Mouse (Mus musculus) liver, embryonic 14.5 days (tissue): ENCODE measurements around the gene Tmem132d. TPM values are rescaled to one million over a fixed set of nuclear protein-coding genes. Genes with fewer than 3 reads are reported as not detected.

Experiments used
- ATAC-seq: fragments of 200-750 bp; cut with Nextera tagmentation; 2 replicates; pipeline ENCODE4 v1.8.0; 2017; ENCODE audit warnings: moderate number of reproducible peaks, mild to moderate bottlenecking, moderate library complexity; ENCODE audit not compliant: insufficient read depth
- DNase-seq, 3 experiments: peaks; one replicate each; pipeline ENCODE4 v3.0.0-alpha.2; 2012 to 2013; ENCODE audit warnings: low read depth in 3 of 3, low spot score in 3 of 3
- H3K27ac ChIP-seq: fragments of 300-500 bp; sonication (generic); 2 replicates; pipeline ENCODE4 v1.5.1; 2014; ENCODE audit warnings: moderate library complexity, mild to moderate bottlenecking, control low read depth, inconsistent platforms
- H3K27me3 ChIP-seq: fragments of 300-500 bp; sonication (generic); 2 replicates; pipeline ENCODE4 v1.6.1; 2014; ENCODE audit warnings: mild to moderate bottlenecking, low read length, moderate library complexity; ENCODE audit not compliant: control insufficient read depth, insufficient read depth
- H3K36me3 ChIP-seq: fragments of 300-500 bp; sonication (generic); replicated peaks from 2 replicates; pipeline ENCODE4 v1.6.1; 2014; ENCODE audit warnings: low read depth; ENCODE audit not compliant: control insufficient read depth, insufficient read depth
- H3K4me1 ChIP-seq, 2 experiments: fragments of 200-500 bp in 1 of 2; fragments of 300-500 bp in 1 of 2; sonication (generic) in 1 of 2; replicated peaks; 2 replicates each; pipeline ENCODE4 v1.6.1; 2012 to 2014; ENCODE audit warnings: antibody characterized with exemption in 1 of 2, inconsistent platforms in 1 of 2, low read length in 1 of 2; ENCODE audit not compliant: control insufficient read depth in 2 of 2, insufficient read depth in 2 of 2
- H3K4me2 ChIP-seq: fragments of 300-500 bp; sonication (generic); 2 replicates; pipeline ENCODE4 v1.6.1; 2014; ENCODE audit warnings: low read depth, mild to moderate bottlenecking, control low read depth, moderate library complexity
- H3K4me3 ChIP-seq, 2 experiments: fragments of 200-500 bp in 1 of 2; fragments of 300-500 bp in 1 of 2; sonication (generic) in 1 of 2; 2 replicates each; pipeline ENCODE4 v1.5.1; 2012 to 2014; ENCODE audit warnings: low read depth in 2 of 2, low read length in 2 of 2, mild to moderate bottlenecking in 2 of 2, control low read depth in 1 of 2, inconsistent platforms in 1 of 2, moderate library complexity in 1 of 2; ENCODE audit not compliant: insufficient read depth in 1 of 2
- H3K9ac ChIP-seq: fragments of 300-500 bp; sonication (generic); replicated peaks from 2 replicates; pipeline ENCODE4 v1.6.1; 2014; ENCODE audit warnings: mild to moderate bottlenecking, control low read depth, moderate library complexity
- H3K9me3 ChIP-seq: fragments of 300-500 bp; sonication (generic); 2 replicates; pipeline ENCODE4 v1.6.1; 2016; ENCODE audit warnings: low read length, mixed read lengths; ENCODE audit not compliant: control insufficient read depth
- CTCF ChIP-seq: IDR thresholded peaks from 2 replicates; pipeline ENCODE4 v1.5.1; 2016; ENCODE audit warnings: antibody characterized with exemption, low read depth, control low read depth
- EP300 ChIP-seq: IDR thresholded peaks from 2 replicates; pipeline ENCODE4 v1.6.1; 2016; ENCODE audit warnings: antibody characterized with exemption, low read depth
- WGBS: fragments of 180-500 bp; shearing (Covaris S2); extraction: QIAGEN DNeasy Blood & Tissue Kit; methylation state at CpG from one replicate; pipeline ENCODE4 v1.1.7; 2014; ENCODE audit not compliant: insufficient replicate concordance; 5-methylcytosine and 5-hydroxymethylcytosine counted together
- polyA plus RNA-seq, 2 experiments: library from polyadenylated mRNA; depleted of rRNA in 1 of 2; stranded (reverse) in 1 of 2; unstranded in 1 of 2; fragments of >200 nt; fragmentation: Nextera tagmentation in 1 of 2; extraction: Ambion mirVana in 1 of 2; gene quantifications; 2 replicates each; pipeline versions ENCODE4 v1.2.1 to v1.2.3; 2012 to 2014

The Tmem132d gene
- polyA plus RNA-seq, 2 experiments, result under 0.01 TPM; not detected in 1

DNA sequence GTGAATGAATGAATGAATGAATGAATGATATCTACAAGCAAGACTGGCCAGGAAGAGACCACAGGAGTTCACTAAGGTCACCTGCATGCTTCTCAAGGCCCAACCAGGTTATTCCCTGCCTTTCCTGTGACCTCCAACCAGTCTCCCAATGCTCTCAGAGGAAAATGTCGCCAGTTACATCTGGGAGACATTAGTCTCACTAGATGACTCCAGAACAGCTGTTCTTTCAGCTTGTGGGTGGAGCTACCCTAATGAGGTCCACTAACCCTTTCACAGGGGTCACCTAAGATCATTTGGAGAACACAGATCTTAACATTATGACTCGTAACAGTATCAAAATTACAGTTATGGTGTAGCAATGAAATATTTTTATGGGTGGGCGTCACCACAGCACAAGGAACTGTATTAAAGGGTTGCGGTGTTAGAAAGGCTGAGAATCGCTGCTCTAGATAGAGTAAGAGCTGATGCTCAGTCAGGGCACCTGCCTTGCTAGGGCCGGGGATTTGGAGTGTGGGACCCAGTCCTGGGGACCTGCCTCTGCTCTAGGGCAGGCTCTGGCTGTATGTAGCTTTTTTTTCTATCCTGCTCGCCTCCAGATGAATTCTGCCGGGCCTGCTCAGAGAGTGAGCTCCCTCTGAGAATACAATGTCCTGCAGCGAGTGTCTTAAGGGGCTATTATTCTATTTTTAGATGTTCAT lies 196.1 kb downstream of the Tmem132d start:
- 49% methylated on average over 9 of the region's 9 CpGs for WGBS
- Histone ChIP-seq H3K4me2 (no peak overlapping the region), H3K9me3 (no peaks in the 10 kb centered on the region; the same call in 1 of the 2 replicates), H3K4me1 (no peaks in the 10 kb centered on the region), H3K36me3 (no peaks in the 10 kb centered on the region), H3K27me3 (no peaks in the 10 kb centered on the region), H3K9ac (no peak overlapping the region), H3K4me3 (no peak overlapping the region), H3K27ac (no peak overlapping the region)
- no peak for ATAC-seq
- TF ChIP-seq CTCF (no peak), EP300 (no peak)
- DNase-seq, result no peak

DNA sequence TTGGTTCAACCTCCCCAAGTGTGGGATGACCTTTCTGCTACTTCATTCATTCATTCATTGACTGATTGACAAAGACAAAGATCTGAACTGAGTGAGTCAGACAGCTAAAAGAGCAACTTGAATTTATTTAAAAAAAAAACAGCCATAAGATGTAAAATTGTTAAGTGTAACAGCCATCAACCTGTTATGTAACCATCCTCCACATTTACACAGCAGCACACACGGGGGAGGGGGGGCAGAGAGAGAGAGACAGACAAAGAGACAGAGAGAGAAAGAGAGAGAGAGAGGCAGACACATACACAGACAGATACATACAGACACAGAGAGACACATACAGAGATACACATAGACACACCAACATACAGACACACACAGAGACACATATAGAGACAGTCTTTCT lies 197.3 kb downstream of the Tmem132d start:
- no peak overlapping the region for H3K27ac ChIP-seq
- ATAC-seq (no peak), DNase-seq (no peak)
- no peaks in the 10 kb centered on the region for H3K4me1 ChIP-seq
- H3K9ac ChIP-seq, result no peak overlapping the region
- no peak overlapping the region for H3K4me3 ChIP-seq
- no peaks in the 10 kb centered on the region; the same call in 1 of the 2 replicates for H3K9me3 ChIP-seq
- no peak overlapping the region for H3K4me2 ChIP-seq
- H3K27me3 ChIP-seq, result no peaks in the 10 kb centered on the region
- no peaks in the 10 kb centered on the region for H3K36me3 ChIP-seq
- WGBS, result 0% methylated on average over 1 of the region's 1 CpGs
- no peak for TF ChIP-seq CTCF
- TF ChIP-seq EP300, result no peak

DNA sequence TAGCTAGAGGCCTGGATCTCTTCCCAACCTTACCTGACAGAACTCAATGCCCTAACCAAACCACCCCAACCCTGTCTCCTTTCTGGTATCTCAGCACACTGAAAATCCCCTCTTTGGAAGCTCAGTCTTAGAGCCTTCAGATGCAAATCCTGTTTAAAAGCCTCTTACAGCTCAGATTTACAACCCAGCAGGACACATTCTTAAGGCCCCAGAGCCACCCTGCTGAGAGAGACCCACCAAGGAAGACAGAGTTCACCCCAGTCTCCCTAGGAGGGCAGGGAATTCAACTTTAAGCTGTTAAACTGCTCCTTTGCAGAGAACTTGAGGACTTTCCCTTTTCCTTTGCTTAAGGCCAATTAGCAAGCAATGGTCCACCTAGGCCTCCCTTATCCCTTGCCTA lies 199.8 kb downstream of the Tmem132d start:
- DNase-seq (no peak), ATAC-seq (no peak)
- no peak overlapping the region for H3K9ac ChIP-seq
- H3K4me3 ChIP-seq, result no peak overlapping the region
- TF ChIP-seq EP300, result no peak
- no peak for TF ChIP-seq CTCF
- H3K4me1 ChIP-seq, result no peaks in the 10 kb centered on the region
- no peaks in the 10 kb centered on the region; the same call in 1 of the 2 replicates for H3K9me3 ChIP-seq
- H3K4me2 ChIP-seq, result no peak overlapping the region
- H3K27ac ChIP-seq, result no peak overlapping the region
- no peaks in the 10 kb centered on the region for H3K27me3 ChIP-seq
- no peaks in the 10 kb centered on the region for H3K36me3 ChIP-seq

DNA sequence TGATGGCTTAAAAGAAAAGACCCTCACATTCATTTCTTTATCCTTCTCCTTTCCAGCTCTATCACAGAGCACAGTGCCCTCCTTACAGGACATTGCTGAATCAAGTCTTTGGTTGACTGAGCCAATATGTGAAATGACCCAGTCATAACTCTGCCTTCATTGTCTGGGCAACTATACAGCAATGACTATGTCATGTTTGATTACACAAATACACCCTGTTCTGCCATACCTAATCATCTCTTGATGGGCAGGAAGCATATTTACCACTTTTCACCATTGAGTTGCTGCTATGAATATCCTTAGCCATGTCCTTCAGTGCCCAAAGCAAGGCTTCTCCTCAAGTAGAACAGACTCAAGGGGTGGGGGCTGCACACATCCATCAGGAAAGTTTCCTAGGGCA lies 214.6 kb downstream of the Tmem132d start:
- H3K4me1 ChIP-seq, result no peaks in the 10 kb centered on the region
- H3K27ac ChIP-seq, result no peak overlapping the region
- H3K9ac ChIP-seq, result no peak overlapping the region
- no peak overlapping the region for H3K4me2 ChIP-seq
- no peak overlapping the region for H3K4me3 ChIP-seq
- no peak for TF ChIP-seq EP300
- no peak for TF ChIP-seq CTCF
- H3K9me3 ChIP-seq, result no peaks in the 10 kb centered on the region
- ATAC-seq (no peak), DNase-seq (no peak)
- no peaks in the 10 kb centered on the region for H3K27me3 ChIP-seq
- H3K36me3 ChIP-seq, result no peaks in the 10 kb centered on the region

DNA sequence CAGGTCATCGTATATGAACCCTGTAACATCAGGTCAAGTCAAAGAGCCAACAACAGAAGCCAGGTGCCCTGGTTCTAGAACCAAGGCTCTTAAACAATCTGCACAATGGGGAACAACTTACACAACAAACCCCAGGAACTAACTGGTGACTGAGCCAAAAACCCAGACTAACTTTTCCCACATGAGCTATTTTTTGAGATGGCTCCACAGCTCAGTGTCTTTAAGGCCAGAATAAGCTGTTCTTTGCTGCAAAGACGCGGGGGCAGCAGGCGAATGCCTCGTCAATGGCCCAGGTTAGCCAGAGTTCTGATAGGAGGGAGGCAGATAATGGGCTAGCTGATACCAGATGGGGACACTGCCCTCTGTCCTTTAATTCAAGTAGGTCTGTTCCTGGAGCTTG lies 221.8 kb downstream of the Tmem132d start:
- no peak overlapping the region for H3K4me2 ChIP-seq
- H3K27me3 ChIP-seq, result no peaks in the 10 kb centered on the region
- no peaks in the 10 kb centered on the region for H3K36me3 ChIP-seq
- no peaks in the 10 kb centered on the region for H3K4me1 ChIP-seq
- TF ChIP-seq CTCF (no peak), EP300 (no peak)
- 61% methylated on average over 5 of the region's 5 CpGs for WGBS
- H3K9ac ChIP-seq, result no peak overlapping the region
- H3K27ac ChIP-seq, result no peak overlapping the region
- no peaks in the 10 kb centered on the region for H3K9me3 ChIP-seq
- no peak overlapping the region for H3K4me3 ChIP-seq
- DNase-seq (no peak), ATAC-seq (no peak)
